25 mouse cellular contexts compared by ENCODE assay signal in genomic region chr6:142472801-142473203, GRCm38 (mm10). TPM values are rescaled to one million over a fixed set of nuclear protein-coding genes. Genes with fewer than 3 reads are reported as not detected.
A peak's percentile ranks its signal among the peaks of the same experiment; 100 is the strongest.
DNase-seq lines count a peak whose midpoint lies in the region; ATAC-seq lines count a peak whose summit lies in the region.
"Had no signal": no experiment of that assay in that cellular context is flagged by ENCODE, and none has a peak within 500 bp of the region (broad histone marks: within the 10 kb centered on the region; RNA-seq: fewer than 3 reads in every experiment).

Gene Gys2, minus strand, starts transcription at chr6:142473109.

- peak within 1 kb of the TSS; percentile 5; the same call in 1 of the 2 replicates for H3K4me2 ChIP-seq in liver, embryonic 15.5 days
- H3K4me2 ChIP-seq: neural tube, embryonic 15.5 days had no signal

- no peaks in the 10 kb centered on the region for H3K27me3 ChIP-seq in erythroblast, embryonic 14.5 days (ENCODE audit: control insufficient read depth)
- no peaks in the 10 kb centered on the region for H3K27me3 ChIP-seq in liver, embryonic 15.5 days
- H3K27me3 ChIP-seq: neural tube, embryonic 15.5 days had no signal

- peak within 1 kb of the TSS; percentile 46 for H3K4me3 ChIP-seq in erythroblast, embryonic 14.5 days (replicated peaks)
- peak within 1 kb of the TSS; percentile 36 for H3K4me3 ChIP-seq in liver, embryonic 15.5 days (replicated peaks)
- H3K4me3 ChIP-seq: limb, embryonic 10.5 days; megakaryocyte, embryonic 14.5 days; neural tube, embryonic 15.5 days had no signal

- no peaks in the 10 kb centered on the region for H3K4me1 ChIP-seq in erythroblast, embryonic 14.5 days (ENCODE audit: control insufficient read depth)
- no peaks in the 10 kb centered on the region for H3K4me1 ChIP-seq in liver, embryonic 15.5 days (replicated peaks)
- H3K4me1 ChIP-seq: limb, embryonic 10.5 days; megakaryocyte, embryonic 14.5 days; neural tube, embryonic 15.5 days had no signal

- peak; percentile 43 for DNase-seq in adipocyte (ENCODE audit: low spot score)
- peak; percentile 17 for DNase-seq in kidney, postnatal 14 days
- DNase-seq: cerebellum, adult 9-10 months; gastrocnemius, postnatal 25 days; layer of hippocampus, adult 9-11 months; lung, adult 2 months; right cerebral cortex, postnatal 14 days; thymus, postnatal 14 days had no signal

- 48% methylated on average over 4 of the region's 4 CpGs for WGBS in liver, embryonic 15.5 days (ENCODE audit: insufficient replicate concordance)

- ATAC-seq in erythroblast, adult 5-6 weeks (replicated peaks; ENCODE audit: low FRiP score, poor library complexity, severe bottlenecking), result no peak
- ATAC-seq in liver, embryonic 15.5 days (ENCODE audit: insufficient read depth), result peak; percentile 45
- no peak for ATAC-seq in activated CD4-positive, CD25-positive, alpha-beta regulatory T cell, adult 4 months
- ATAC-seq in megakaryocyte-erythroid progenitor cell, adult 5-6 weeks (replicated peaks; ENCODE audit: low FRiP score, low TSS enrichment, poor library complexity, severe bottlenecking), result no peak
- ATAC-seq: forebrain, embryonic 14.5 days; midbrain, embryonic 16.5 days had no signal

- H3K36me3 ChIP-seq in erythroblast, embryonic 14.5 days (ENCODE audit: control insufficient read depth), result no peaks in the 10 kb centered on the region
- no peaks in the 10 kb centered on the region for H3K36me3 ChIP-seq in liver, embryonic 15.5 days (replicated peaks)
- H3K36me3 ChIP-seq: G1E; limb, embryonic 10.5 days; neural tube, embryonic 15.5 days had no signal

- H3K27ac ChIP-seq in liver, embryonic 15.5 days (replicated peaks), result peak within 1 kb of the TSS; percentile 69
- H3K27ac ChIP-seq: kidney, postnatal 0 days; limb, embryonic 10.5 days; neural tube, embryonic 15.5 days; stomach, postnatal 0 days had no signal

- H3K9me3 ChIP-seq in erythroblast, embryonic 14.5 days (ENCODE audit: control insufficient read depth, low read length), result no peaks in the 10 kb centered on the region
- no peaks in the 10 kb centered on the region for H3K9me3 ChIP-seq in liver, embryonic 15.5 days (replicated peaks)
- H3K9me3 ChIP-seq: G1E; limb, embryonic 10.5 days; megakaryocyte, embryonic 14.5 days; neural tube, embryonic 15.5 days had no signal

- H3K9ac ChIP-seq in liver, embryonic 15.5 days, result no peak within 1 kb of the TSS
- H3K9ac ChIP-seq: neural tube, embryonic 15.5 days had no signal

RNA-seq across cellular contexts. Expression of gene Gys2, which starts in this region (rescaled TPM):
- 0.01 TPM in 1 of 2 replicates, not detected in the other for polyA plus RNA-seq in erythroblast, embryonic 14.5 days (2012)
- not detected in 2 replicates for total RNA-seq in erythroblast, adult 5-6 weeks (2015; ENCODE audit: low replicate concordance)
- not detected in 2 replicates for total RNA-seq in erythroblast, adult 5-6 weeks (2017; ENCODE audit: low replicate concordance)
- 49.8 and 58.9 TPM in 2 replicates for polyA plus RNA-seq in liver, embryonic 15.5 days (2015; fragmentation: Nextera tagmentation; extraction: Ambion mirVana)
- not detected for polyA plus RNA-seq in activated CD4-positive, CD25-positive, alpha-beta regulatory T cell, adult 4 months (2017; shearing (Covaris generic))
- not detected in 2 replicates for total RNA-seq in megakaryocyte-erythroid progenitor cell, adult 5-6 weeks (2014; fragmentation: Nextera tagmentation)
- total RNA-seq in megakaryocyte-erythroid progenitor cell, adult 5-6 weeks (2017), result not detected in 2 replicates
- total RNA-seq: G1E; gastrocnemius, postnatal 25 days; left cerebral cortex, adult 8-10 months had no signal
- polyA plus RNA-seq: cortical plate, adult 2 months; embryonic facial prominence, embryonic 11.5 days; forebrain, embryonic 14.5 days; G1E; hindbrain, embryonic 11.5 days; kidney, postnatal 0 days; limb, embryonic 10.5 days; neural tube, embryonic 15.5 days had no signal

Comparison
In these comparisons a context has a peak if more than half of its experiments do, and no peak if none do; other contexts are left out.
1. RNA of gene Gys2 (polyA plus RNA-seq): 49.8 to 58.9 TPM in liver, embryonic 15.5 days; not detected in activated CD4-positive, CD25-positive, alpha-beta regulatory T cell, adult 4 months and 0.01 TPM in erythroblast, embryonic 14.5 days; every median in the first group is over 10 times any median in the second.